Mouse (Mus musculus) limb, embryonic 14.5 days (tissue): ENCODE measurements at regions not wholly inside any gene's neighbourhood (a gene's known extent, or its start where the extent isn't known, plus 50 kb on each side); places are given as distances from the start of the nearest gene placed in this dataset.

Source experiments
- ATAC-seq: fragments of 200-750 bp; cut with Nextera tagmentation; 2 replicates; pipeline ENCODE4 v1.8.0; 2017; ENCODE audit warnings: low read depth, moderate number of reproducible peaks, moderate TSS enrichment; ENCODE audit not compliant: low FRiP score
- DNase-seq: peaks from one replicate; pipeline ENCODE4 v3.0.0-alpha.2; 2015; ENCODE audit warnings: low spot score
- H3K27ac ChIP-seq: fragments of 300-500 bp; sonication (generic); replicated peaks from 2 replicates; pipeline ENCODE4 v1.5.1; 2014; ENCODE audit warnings: low read depth, mild to moderate bottlenecking, low read length, moderate library complexity, mixed read lengths
- H3K27me3 ChIP-seq: fragments of 300-500 bp; sonication (generic); 2 replicates; pipeline ENCODE4 v1.6.1; 2014; ENCODE audit warnings: low read length, mixed read lengths; ENCODE audit not compliant: control insufficient read depth, insufficient read depth
- H3K36me3 ChIP-seq: fragments of 300-500 bp; sonication (generic); 2 replicates; pipeline ENCODE4 v1.6.1; 2014; ENCODE audit warnings: mild to moderate bottlenecking, low read length, moderate library complexity, mixed read lengths; ENCODE audit not compliant: control insufficient read depth, insufficient read depth
- H3K4me1 ChIP-seq: fragments of 300-500 bp; sonication (generic); 2 replicates; pipeline ENCODE4 v1.6.1; 2014; ENCODE audit warnings: antibody characterized with exemption, low read length, mixed read lengths; ENCODE audit not compliant: control insufficient read depth, insufficient read depth
- H3K4me2 ChIP-seq: fragments of 300-500 bp; sonication (generic); replicated peaks from 2 replicates; pipeline ENCODE4 v1.6.1; 2014; ENCODE audit warnings: low read depth, mild to moderate bottlenecking, low read length, moderate library complexity; ENCODE audit not compliant: severe bottlenecking
- H3K4me3 ChIP-seq: fragments of 300-500 bp; sonication (generic); replicated peaks from 2 replicates; pipeline ENCODE4 v1.5.1; 2014; ENCODE audit warnings: low read length
- H3K9ac ChIP-seq: fragments of 300-500 bp; sonication (generic); 2 replicates; pipeline ENCODE4 v1.6.1; 2014; ENCODE audit warnings: mild to moderate bottlenecking, low read depth, low read length, moderate library complexity; ENCODE audit not compliant: severe bottlenecking
- H3K9me3 ChIP-seq: fragments of 300-500 bp; sonication (generic); 2 replicates; pipeline ENCODE4 v1.6.1; 2016; ENCODE audit warnings: low read length; ENCODE audit not compliant: control insufficient read depth
- POLR2A ChIP-seq: fragments of 200-500 bp; IDR thresholded peaks from 2 replicates; pipeline ENCODE4 v1.8.0; 2012; ENCODE audit warnings: inconsistent platforms, mild to moderate bottlenecking, moderate library complexity, borderline replicate concordance; ENCODE audit not compliant: insufficient read depth, insufficient read length; ENCODE audit errors: extremely low read depth
- WGBS: fragments of 180-500 bp; shearing (Covaris S2); extraction: QIAGEN DNeasy Blood & Tissue Kit; methylation state at CpG from one replicate; pipeline ENCODE4 v1.1.7; 2014; 5-methylcytosine and 5-hydroxymethylcytosine counted together

DNA sequence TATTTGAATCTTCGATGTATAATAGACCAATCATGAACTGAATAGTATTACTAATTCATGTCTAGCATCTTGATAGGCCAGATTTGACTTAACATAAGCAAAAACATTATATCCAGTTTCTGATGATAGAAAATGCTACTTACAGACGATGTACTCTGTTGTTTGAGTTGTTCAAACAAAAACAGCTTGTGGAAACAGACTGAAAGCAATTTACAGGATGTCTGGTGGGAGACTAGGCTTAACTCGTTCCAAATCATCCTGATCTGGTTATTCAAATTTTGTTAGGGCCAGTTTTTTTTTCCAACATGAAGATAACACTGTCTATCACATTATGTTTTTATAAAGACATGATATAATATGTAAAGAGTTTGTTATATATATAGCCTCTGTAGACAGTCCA is 369.4 kb upstream of the Igbp1b start:
- H3K9me3 ChIP-seq = no peaks in the 10 kb centered on the region
- no peak overlapping the region for H3K9ac ChIP-seq
- no peak for DNase-seq
- no peak overlapping the region for H3K27ac ChIP-seq
- no peaks in the 10 kb centered on the region for H3K36me3 ChIP-seq
- no peaks in the 10 kb centered on the region for H3K27me3 ChIP-seq
- H3K4me1 ChIP-seq = no peaks in the 10 kb centered on the region
- WGBS = 67% methylated on average over 3 of the region's 3 CpGs
- no peak for TF ChIP-seq POLR2A
- no peak for ATAC-seq
- H3K4me3 ChIP-seq = no peak overlapping the region
- no peak overlapping the region for H3K4me2 ChIP-seq

DNA sequence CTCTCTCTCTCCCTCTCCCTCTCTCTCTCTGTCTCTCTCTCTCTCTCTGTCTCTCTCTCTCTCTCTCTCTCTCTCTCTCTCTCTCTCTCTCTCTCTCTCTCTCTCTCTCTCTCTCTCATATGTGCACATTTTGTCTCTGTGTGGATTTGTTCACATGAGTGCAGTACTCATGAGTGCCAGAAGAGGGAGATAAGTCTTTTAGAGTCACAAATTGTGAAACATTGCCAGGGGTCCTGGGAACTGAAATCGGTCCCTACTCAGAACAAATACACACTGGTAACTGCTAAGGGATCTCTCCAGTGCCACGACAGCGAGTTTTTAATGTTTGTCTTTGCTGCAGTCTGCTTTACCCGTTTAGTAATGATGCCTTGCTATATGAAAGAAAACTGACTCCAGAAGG is 356.2 kb upstream of the Igbp1b start:
- Histone ChIP-seq H3K4me2 (no peak overlapping the region), H3K4me3 (no peak overlapping the region), H3K4me1 (no peaks in the 10 kb centered on the region), H3K27me3 (no peaks in the 10 kb centered on the region), H3K9me3 (no peaks in the 10 kb centered on the region), H3K36me3 (no peaks in the 10 kb centered on the region), H3K9ac (no peak overlapping the region), H3K27ac (no peak overlapping the region)
- no peak for TF ChIP-seq POLR2A
- DNase-seq (no peak), ATAC-seq (no peak)
- WGBS = 80% methylated on average over 4 of the region's 4 CpGs

DNA sequence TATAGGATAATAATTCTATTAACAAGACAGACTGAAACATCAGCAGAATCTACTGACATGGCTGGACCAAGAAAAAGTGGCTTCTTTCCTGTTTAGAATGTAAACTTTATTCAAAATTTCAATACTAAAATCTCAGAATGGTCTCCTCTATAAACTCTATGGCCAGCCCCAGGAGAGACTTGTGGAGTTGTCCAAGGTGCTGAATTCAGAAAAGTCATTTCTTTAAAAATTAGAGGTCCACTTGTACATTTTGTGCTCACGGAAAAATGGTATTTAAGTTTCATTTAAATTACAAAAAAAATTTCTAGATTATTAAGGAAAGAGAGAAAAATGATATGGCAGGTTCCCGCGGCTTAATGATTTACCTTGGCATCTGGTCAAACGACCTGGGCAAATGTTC is 352.2 kb upstream of the Igbp1b start:
- H3K9me3 ChIP-seq = no peaks in the 10 kb centered on the region
- DNase-seq (peak; percentile 31), ATAC-seq (no peak)
- H3K4me2 ChIP-seq = no peak overlapping the region
- H3K27ac ChIP-seq = no peak overlapping the region
- no peak overlapping the region for H3K4me3 ChIP-seq
- no peak for TF ChIP-seq POLR2A
- no peaks in the 10 kb centered on the region for H3K4me1 ChIP-seq
- no peaks in the 10 kb centered on the region for H3K27me3 ChIP-seq
- no peak overlapping the region for H3K9ac ChIP-seq
- 80% methylated on average over 4 of the region's 4 CpGs for WGBS
- no peaks in the 10 kb centered on the region for H3K36me3 ChIP-seq
